Mouse (Mus musculus) limb, embryonic 14.5 days (tissue): ENCODE results near the gene Ildr2. TPM values are rescaled to one million over a fixed set of nuclear protein-coding genes. Genes with fewer than 3 reads are reported as not detected.

Experiments used
- ATAC-seq: fragments of 200-750 bp; cut with Nextera tagmentation; 2 replicates; pipeline ENCODE4 v1.8.0; 2017; ENCODE audit warnings: low read depth, moderate number of reproducible peaks, moderate TSS enrichment; ENCODE audit not compliant: low FRiP score
- DNase-seq: peaks from one replicate; pipeline ENCODE4 v3.0.0-alpha.2; 2015; ENCODE audit warnings: low spot score
- H3K27ac ChIP-seq: fragments of 300-500 bp; sonication (generic); replicated peaks from 2 replicates; pipeline ENCODE4 v1.5.1; 2014; ENCODE audit warnings: low read depth, mild to moderate bottlenecking, low read length, moderate library complexity, mixed read lengths
- H3K27me3 ChIP-seq: fragments of 300-500 bp; sonication (generic); 2 replicates; pipeline ENCODE4 v1.6.1; 2014; ENCODE audit warnings: low read length, mixed read lengths; ENCODE audit not compliant: control insufficient read depth, insufficient read depth
- H3K36me3 ChIP-seq: fragments of 300-500 bp; sonication (generic); 2 replicates; pipeline ENCODE4 v1.6.1; 2014; ENCODE audit warnings: mild to moderate bottlenecking, low read length, moderate library complexity, mixed read lengths; ENCODE audit not compliant: control insufficient read depth, insufficient read depth
- H3K4me1 ChIP-seq: fragments of 300-500 bp; sonication (generic); 2 replicates; pipeline ENCODE4 v1.6.1; 2014; ENCODE audit warnings: antibody characterized with exemption, low read length, mixed read lengths; ENCODE audit not compliant: control insufficient read depth, insufficient read depth
- H3K4me2 ChIP-seq: fragments of 300-500 bp; sonication (generic); replicated peaks from 2 replicates; pipeline ENCODE4 v1.6.1; 2014; ENCODE audit warnings: low read depth, mild to moderate bottlenecking, low read length, moderate library complexity; ENCODE audit not compliant: severe bottlenecking
- H3K4me3 ChIP-seq: fragments of 300-500 bp; sonication (generic); replicated peaks from 2 replicates; pipeline ENCODE4 v1.5.1; 2014; ENCODE audit warnings: low read length
- H3K9ac ChIP-seq: fragments of 300-500 bp; sonication (generic); 2 replicates; pipeline ENCODE4 v1.6.1; 2014; ENCODE audit warnings: mild to moderate bottlenecking, low read depth, low read length, moderate library complexity; ENCODE audit not compliant: severe bottlenecking
- H3K9me3 ChIP-seq: fragments of 300-500 bp; sonication (generic); 2 replicates; pipeline ENCODE4 v1.6.1; 2016; ENCODE audit warnings: low read length; ENCODE audit not compliant: control insufficient read depth
- POLR2A ChIP-seq: fragments of 200-500 bp; IDR thresholded peaks from 2 replicates; pipeline ENCODE4 v1.8.0; 2012; ENCODE audit warnings: inconsistent platforms, mild to moderate bottlenecking, moderate library complexity, borderline replicate concordance; ENCODE audit not compliant: insufficient read depth, insufficient read length; ENCODE audit errors: extremely low read depth
- WGBS: fragments of 180-500 bp; shearing (Covaris S2); extraction: QIAGEN DNeasy Blood & Tissue Kit; methylation state at CpG from one replicate; pipeline ENCODE4 v1.1.7; 2014; 5-methylcytosine and 5-hydroxymethylcytosine counted together
- polyA plus RNA-seq, 2 experiments: library from polyadenylated mRNA; depleted of rRNA in 1 of 2; stranded (reverse) in 1 of 2; unstranded in 1 of 2; fragments of >200 nt; fragmentation: Nextera tagmentation in 1 of 2; extraction: Ambion mirVana in 1 of 2; gene quantifications; 2 replicates each; pipeline versions ENCODE4 v1.2.1 to v1.2.3; 2012 to 2014

Ildr2 gene
- polyA plus RNA-seq, 2 experiments = 0.31 to 0.33 TPM

DNA sequence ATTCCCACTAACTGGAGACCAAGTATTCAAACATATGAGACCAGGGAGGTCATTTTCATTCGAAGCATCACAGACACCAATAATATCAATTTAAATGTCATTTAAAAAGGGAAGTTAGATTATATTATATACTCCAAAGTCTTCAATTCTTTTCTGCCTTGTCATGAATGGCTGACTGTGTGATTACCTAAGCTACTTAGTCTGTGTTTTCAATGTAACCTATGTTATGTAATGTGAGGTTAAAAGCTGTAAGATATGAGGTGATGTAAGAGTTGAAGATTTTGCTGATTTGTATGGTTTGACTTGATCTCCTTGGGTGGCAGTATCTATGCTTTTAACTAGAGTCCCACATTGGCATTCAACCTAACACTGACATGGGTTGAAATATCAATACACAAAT, 88.6 kb downstream of the Ildr2 start:
- Histone ChIP-seq H3K4me1 (no peaks in the 10 kb centered on the region), H3K4me2 (no peak overlapping the region), H3K9me3 (no peaks in the 10 kb centered on the region), H3K27ac (no peak overlapping the region), H3K27me3 (no peaks in the 10 kb centered on the region), H3K36me3 (no peaks in the 10 kb centered on the region), H3K9ac (no peak overlapping the region), H3K4me3 (no peak overlapping the region)
- TF ChIP-seq POLR2A = no peak
- DNase-seq (no peak), ATAC-seq (no peak)
- 82% methylated on average over 1 of the region's 1 CpGs for WGBS

DNA sequence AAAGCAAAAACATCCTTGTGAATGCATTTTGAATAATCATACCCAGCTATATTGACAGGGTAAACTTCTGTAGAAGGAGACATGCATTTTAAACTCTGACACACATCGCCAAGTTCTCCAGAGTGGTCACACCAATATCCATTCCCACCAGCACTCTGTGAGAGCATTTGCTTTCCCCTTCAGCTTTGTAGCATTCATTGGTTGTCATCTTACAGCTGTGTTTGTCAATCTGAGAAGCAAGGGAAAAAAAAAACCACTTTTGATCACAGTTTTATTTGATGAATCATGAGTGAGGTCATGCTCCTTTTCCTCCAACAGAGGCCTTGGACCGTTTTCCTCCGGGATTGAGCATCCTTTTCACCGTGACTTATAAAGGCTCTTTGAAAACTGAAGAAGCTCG, 89.6 kb downstream of the Ildr2 start:
- H3K9ac ChIP-seq = no peak overlapping the region
- WGBS = 60% methylated on average over 5 of the region's 5 CpGs
- no peak for DNase-seq
- no peak overlapping the region for H3K4me2 ChIP-seq
- no peak for TF ChIP-seq POLR2A
- ATAC-seq = no peak
- no peaks in the 10 kb centered on the region for H3K27me3 ChIP-seq
- H3K9me3 ChIP-seq = no peaks in the 10 kb centered on the region
- H3K4me1 ChIP-seq = no peaks in the 10 kb centered on the region
- H3K36me3 ChIP-seq = no peaks in the 10 kb centered on the region
- H3K4me3 ChIP-seq = no peak overlapping the region
- H3K27ac ChIP-seq = no peak overlapping the region

DNA sequence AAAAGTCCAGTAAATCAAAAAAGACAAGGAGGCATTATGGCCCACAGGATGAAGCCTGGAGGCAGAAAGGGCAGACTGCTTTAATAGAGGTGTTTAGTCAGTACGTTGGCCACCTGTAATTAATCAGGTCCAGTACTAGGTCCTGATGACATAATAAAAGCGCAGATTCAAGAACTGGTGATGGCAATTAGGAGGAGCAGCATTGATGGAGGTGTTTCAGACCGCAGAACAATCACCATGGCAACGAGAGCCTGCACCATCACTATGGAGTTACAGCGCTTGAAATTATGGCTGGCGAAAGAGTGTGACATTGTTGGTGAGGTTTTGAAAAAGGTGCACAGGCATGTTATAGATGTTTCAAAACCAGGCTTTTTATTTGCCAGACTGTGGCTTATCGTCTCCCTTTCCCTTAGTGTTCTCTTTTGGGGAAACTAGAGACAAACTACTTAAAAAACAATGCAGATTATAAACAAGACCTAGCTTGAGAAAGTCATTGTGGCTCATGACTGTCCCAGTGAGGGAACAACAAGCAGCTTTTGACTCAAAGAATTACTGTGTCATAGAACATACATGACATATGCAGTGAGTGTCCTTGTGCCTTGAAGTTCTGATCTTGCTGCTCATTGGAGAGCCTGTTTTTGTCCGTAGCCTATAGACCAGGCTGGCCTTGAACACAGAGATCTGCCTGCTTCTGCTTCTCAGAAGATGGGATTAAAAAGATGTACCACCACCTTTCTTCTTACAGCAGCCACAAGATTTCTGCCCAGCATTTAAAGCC, 90.5 kb downstream of the Ildr2 start:
- Histone ChIP-seq H3K9ac (no peak overlapping the region), H3K36me3 (no peaks in the 10 kb centered on the region), H3K9me3 (no peaks in the 10 kb centered on the region), H3K27ac (no peak overlapping the region), H3K27me3 (no peaks in the 10 kb centered on the region), H3K4me3 (no peak overlapping the region), H3K4me1 (peaks cover 4% of the 10 kb centered on the region), H3K4me2 (no peak overlapping the region)
- WGBS = 37% methylated on average over 8 of the region's 8 CpGs
- no peak for ATAC-seq
- no peak for TF ChIP-seq POLR2A
- no peak for DNase-seq

GRCm38 (mm10) chr1:166345602-166346001, 91.7 kb downstream of the Ildr2 start:
- 91% methylated on average over 6 of the region's 6 CpGs for WGBS
- ATAC-seq = no peak
- Histone ChIP-seq H3K4me1 (peaks cover 4% of the 10 kb centered on the region), H3K9ac (no peak overlapping the region), H3K36me3 (no peaks in the 10 kb centered on the region), H3K27me3 (no peaks in the 10 kb centered on the region), H3K4me2 (no peak overlapping the region), H3K4me3 (no peak overlapping the region), H3K9me3 (no peaks in the 10 kb centered on the region), H3K27ac (no peak overlapping the region)
- DNase-seq = no peak
- no peak for TF ChIP-seq POLR2A

DNA sequence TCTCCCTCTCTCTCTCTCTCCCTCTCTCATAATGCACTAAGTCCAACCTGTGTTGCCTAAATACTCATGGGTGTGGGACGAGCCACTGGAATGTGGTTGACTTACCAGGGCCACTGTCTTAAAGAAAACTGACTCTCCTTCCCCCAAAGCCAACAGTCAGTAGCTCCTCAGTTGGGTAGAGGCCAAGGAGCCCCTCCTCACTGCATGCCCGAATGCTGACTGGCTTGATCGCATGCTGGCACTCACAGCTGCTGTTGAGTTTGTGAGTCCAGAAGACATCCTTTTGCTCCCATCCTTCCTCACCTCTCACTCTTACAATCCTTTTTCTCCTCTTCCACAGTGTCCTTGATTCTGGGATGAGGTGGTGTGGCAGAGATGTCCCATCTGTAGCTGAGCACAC, 93.0 kb downstream of the Ildr2 start:
- 73% methylated on average over 3 of the region's 3 CpGs for WGBS
- TF ChIP-seq POLR2A = no peak
- Histone ChIP-seq H3K27ac (no peak overlapping the region), H3K9ac (no peak overlapping the region), H3K4me3 (no peak overlapping the region), H3K27me3 (no peaks in the 10 kb centered on the region), H3K4me2 (no peak overlapping the region), H3K4me1 (peaks cover 4% of the 10 kb centered on the region), H3K36me3 (no peaks in the 10 kb centered on the region), H3K9me3 (no peaks in the 10 kb centered on the region)
- no peak for DNase-seq
- ATAC-seq = no peak
